Comparison of ENCODE assay signal across 30 mouse cellular contexts in genomic region chr9:111994401-111994800, GRCm38 (mm10).
DNase-seq lines count a peak whose midpoint lies in the region; ATAC-seq and TF ChIP-seq lines count a peak whose summit lies in the region.
"Had no signal": no experiment of that assay in that cellular context is flagged by ENCODE, and none has a peak within 500 bp of the region (broad histone marks: within the 10 kb centered on the region; RNA-seq: fewer than 3 reads in every experiment).

No protein-coding gene starts in this region.

- POLR2A ChIA-PET in Patski (lab: Charles Lee), result interaction anchor here (1.0 kb wide), 1 partner anchor 28 kb away, joined by 7 read pairs; no protein-coding TSS in a partner anchor

- WGBS in heart, embryonic 12.5 days, result 54% methylated on average over 4 of the region's 4 CpGs
- WGBS in heart, postnatal 0 days, result 50% methylated on average over 4 of the region's 4 CpGs
- 63% methylated on average over 4 of the region's 4 CpGs for WGBS in heart, adult 2 months

- DNase-seq in heart, postnatal 4 days, result no peak
- DNase-seq in heart, postnatal 0 days (ENCODE audit: low spot score), result no peak
- DNase-seq in heart, adult 2 months, result no peak
- DNase-seq in Patski (ENCODE audit: low read depth, low spot score), result peak; percentile 3
- peak; percentile 56 for DNase-seq in retina, postnatal 1 day
- DNase-seq: adrenal gland, adult 2 months; adrenal gland, postnatal 36 days; cerebellum, adult 18-20 months; forebrain, postnatal 0 days; kidney, adult 2 months; kidney, postnatal 10 days; layer of hippocampus, adult 9-11 months; liver; lung, adult 2 months; lung, postnatal 10 days; right cerebral cortex, postnatal 4 days; thymus, adult 2 months; thymus, postnatal 36 days had no signal

- H3K27me3 ChIP-seq in heart, embryonic 12.5 days (replicated peaks), result no peaks in the 10 kb centered on the region
- H3K27me3 ChIP-seq in heart, postnatal 0 days (ENCODE audit: control insufficient read depth, insufficient read depth, low read length), result no peaks in the 10 kb centered on the region
- no peaks in the 10 kb centered on the region for H3K27me3 ChIP-seq in heart, adult 2 months (ENCODE audit: control insufficient read depth, insufficient read depth, low read length)
- H3K27me3 ChIP-seq in Patski, result no peaks in the 10 kb centered on the region
- H3K27me3 ChIP-seq: embryonic facial prominence, embryonic 15.5 days; forebrain, embryonic 12.5 days; midbrain, embryonic 15.5 days had no signal

- H3K4me1 ChIP-seq in heart, embryonic 12.5 days (replicated peaks), result peaks cover 12% of the 10 kb centered on the region
- H3K4me1 ChIP-seq in heart, postnatal 0 days (ENCODE audit: control insufficient read depth, insufficient read depth), result 0 out of 2 replicates have a peak, but pooled peaks cover 3% of the 10 kb centered on the region
- no peaks in the 10 kb centered on the region for H3K4me1 ChIP-seq in heart, adult 2 months (ENCODE audit: control insufficient read depth, insufficient read depth, low read length)
- H3K4me1 ChIP-seq: embryonic facial prominence, embryonic 15.5 days had no signal

- H3K9me3 ChIP-seq in heart, embryonic 12.5 days (replicated peaks), result no peaks in the 10 kb centered on the region
- no peaks in the 10 kb centered on the region for H3K9me3 ChIP-seq in heart, postnatal 0 days (replicated peaks; ENCODE audit: control insufficient read depth, low read length)
- H3K9me3 ChIP-seq: embryonic facial prominence, embryonic 15.5 days; forebrain, embryonic 12.5 days; midbrain, embryonic 10.5 days; midbrain, embryonic 15.5 days had no signal

- H3K4me3 ChIP-seq in heart, embryonic 12.5 days, result no peak overlapping the region
- H3K4me3 ChIP-seq in heart, postnatal 0 days (ENCODE audit: low read depth, low read length), result no peak overlapping the region
- H3K4me3 ChIP-seq in heart, adult 2 months, result no peak overlapping the region
- H3K4me3 ChIP-seq: embryonic facial prominence, embryonic 15.5 days; forebrain, embryonic 12.5 days; midbrain, embryonic 10.5 days; midbrain, embryonic 15.5 days had no signal

- H3K4me2 ChIP-seq in heart, embryonic 12.5 days, result no peak overlapping the region
- no peak overlapping the region for H3K4me2 ChIP-seq in heart, postnatal 0 days (ENCODE audit: low read depth, low read length)
- H3K4me2 ChIP-seq: embryonic facial prominence, embryonic 15.5 days; forebrain, embryonic 12.5 days; midbrain, embryonic 15.5 days had no signal

- H3K27ac ChIP-seq in heart, embryonic 12.5 days (ENCODE audit: poor library complexity, severe bottlenecking), result peak overlapping the region; percentile 75
- peak overlapping the region; percentile 46 for H3K27ac ChIP-seq in heart, postnatal 0 days (ENCODE audit: low read depth)
- H3K27ac ChIP-seq in heart, adult 2 months, result no peak overlapping the region
- H3K27ac ChIP-seq: embryonic facial prominence, embryonic 15.5 days; forebrain, embryonic 12.5 days; liver, embryonic 14.5 days; macrophage; midbrain, embryonic 15.5 days; stomach, postnatal 0 days had no signal

- TF ChIP-seq EP300 in heart, postnatal 0 days (IDR thresholded peaks at IDR 0.05; ENCODE audit: low read depth), result no peak
- no peak for TF ChIP-seq EP300 in heart, adult 2 months (IDR thresholded peaks at IDR 0.05; ENCODE audit: insufficient read depth, low read depth, low read length)

- H3K79me2 ChIP-seq in heart, adult 2 months (replicated peaks; ENCODE audit: control insufficient read depth, insufficient read depth, low read length), result no peaks in the 10 kb centered on the region

- ATAC-seq in heart, embryonic 12.5 days (ENCODE audit: insufficient number of reproducible peaks, low FRiP score), result no peak
- no peak for ATAC-seq in heart, postnatal 0 days (ENCODE audit: insufficient read depth, low read depth)
- peak; percentile 57 for ATAC-seq in Patski
- ATAC-seq in megakaryocyte, adult 5-6 weeks (ENCODE audit: poor library complexity, severe bottlenecking), result no peak
- ATAC-seq: activated CD4-positive, CD25-positive, alpha-beta regulatory T cell, adult 4 months; CD4-positive, CD25-positive, alpha-beta regulatory T cell, adult 4 months; forebrain, postnatal 0 days; hindbrain, embryonic 16.5 days; midbrain, embryonic 15.5 days had no signal

- no peak for TF ChIP-seq CTCF in heart, postnatal 0 days (IDR thresholded peaks at IDR 0.05; ENCODE audit: low read depth)
- TF ChIP-seq CTCF in heart, adult 2 months (IDR thresholded peaks at IDR 0.05), result no peak
- TF ChIP-seq CTCF in Patski (IDR thresholded peaks at IDR 0.05), result no peak

- intact Hi-C loops in heart, adult 2 months (cut with DNase I), result no loop called here

- H3K9ac ChIP-seq in heart, embryonic 12.5 days, result no peak overlapping the region
- H3K9ac ChIP-seq in heart, postnatal 0 days (replicated peaks; ENCODE audit: low read depth, low read length), result no peak overlapping the region
- H3K9ac ChIP-seq in heart, adult 2 months (ENCODE audit: low read depth, low read length), result no peak overlapping the region
- H3K9ac ChIP-seq: embryonic facial prominence, embryonic 15.5 days; forebrain, embryonic 12.5 days; forebrain, postnatal 0 days; liver, embryonic 14.5 days; midbrain, embryonic 15.5 days had no signal

- H3K36me3 ChIP-seq in heart, embryonic 12.5 days, result no peaks in the 10 kb centered on the region
- no peaks in the 10 kb centered on the region for H3K36me3 ChIP-seq in heart, postnatal 0 days (replicated peaks; ENCODE audit: control insufficient read depth, insufficient read depth, low read length)
- H3K36me3 ChIP-seq in heart, adult 2 months (ENCODE audit: control insufficient read depth, insufficient read depth, low read length), result no peaks in the 10 kb centered on the region
- H3K36me3 ChIP-seq: embryonic facial prominence, embryonic 15.5 days; forebrain, embryonic 12.5 days; midbrain, embryonic 10.5 days; midbrain, embryonic 15.5 days had no signal

- CTCF ChIA-PET in Patski (lab: Charles Lee), result interaction anchor here (0.9 to 1.5 kb wide), 3 partner anchors 8 to 10 kb away, joined by 3 to 4 read pairs (median 3); no protein-coding TSS in a partner anchor

- in situ Hi-C loops in Patski (cut with MboI; ENCODE audit: low pct_unique_long_range_greater_than_20kb), result no loop called here

- no peak for TF ChIP-seq POLR2A in heart, adult 2 months (IDR thresholded peaks at IDR 0.05; ENCODE audit: insufficient read depth, low read depth, low read length)

Comparison
In these comparisons a context has a peak if more than half of its experiments do, and no peak if none do; other contexts are left out.
1. DNase-seq: peak in Patski (single experiment) and retina, postnatal 1 day (single experiment); none in heart, postnatal 4 days (single experiment), heart, postnatal 0 days (single experiment) and heart, adult 2 months (0 of 2).